Mouse (Mus musculus): ENCODE measurements around the gene Akr1b10.

DNA sequence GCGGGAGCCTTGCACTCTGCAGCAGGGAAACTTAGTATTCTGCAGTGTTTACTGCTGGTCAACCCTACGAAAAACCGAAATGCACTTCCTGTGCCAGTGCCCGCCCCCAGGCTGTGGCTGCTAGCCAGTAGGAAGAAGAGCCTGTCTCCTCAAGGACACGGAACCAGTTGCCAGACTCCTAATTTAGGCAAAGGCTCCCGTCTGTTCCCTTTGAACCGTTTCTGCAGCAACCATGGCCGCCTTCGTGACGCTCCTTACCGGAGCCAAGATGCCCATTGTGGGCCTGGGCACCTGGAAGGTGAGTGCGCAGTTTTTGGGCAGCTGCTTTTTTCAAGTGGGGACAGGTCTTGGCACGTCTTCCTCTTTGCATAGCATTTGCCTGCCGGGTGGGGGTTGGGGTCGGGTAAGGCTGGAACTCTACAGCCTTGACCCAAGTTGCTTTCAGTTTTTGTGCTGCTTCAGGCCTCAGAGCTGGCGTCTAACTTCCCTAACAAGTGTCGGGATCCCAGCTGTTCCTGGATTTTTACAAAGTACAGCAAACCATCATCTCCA is at the start of gene Akr1b10:
- TF ChIP-seq POLR2A (IDR thresholded peaks at IDR 0.05; ENCODE audit: control insufficient read depth, low read depth, low read length) (peak; percentile 40), CTCF (IDR thresholded peaks at IDR 0.05; ENCODE audit: control insufficient read depth, insufficient read depth, insufficient replicate concordance, low read depth, low read length) (no peak)

Measured in testis, adult 2 months (tissue).